Mouse (Mus musculus) forebrain, embryonic 10.5 days (tissue): ENCODE data around the gene Trhr2. TPM values are rescaled to one million over a fixed set of nuclear protein-coding genes. Genes with fewer than 3 reads are reported as not detected.

Experiments used
- DNase-seq: peaks from one replicate; pipeline ENCODE4 v3.0.0-alpha.2; 2017; ENCODE audit warnings: low spot score; ENCODE audit errors: extremely low spot score
- H3K27ac ChIP-seq: fragments of 300-500 bp; sonication (generic); 2 replicates; pipeline ENCODE4 v1.5.1; 2016; ENCODE audit warnings: mild to moderate bottlenecking
- H3K27me3 ChIP-seq: fragments of 300-500 bp; sonication (generic); 2 replicates; pipeline ENCODE4 v1.6.1; 2016; ENCODE audit warnings: mild to moderate bottlenecking; ENCODE audit not compliant: poor library complexity, severe bottlenecking
- H3K36me3 ChIP-seq: fragments of 300-500 bp; sonication (generic); replicated peaks from 2 replicates; pipeline ENCODE4 v1.6.1; 2016; ENCODE audit warnings: mild to moderate bottlenecking, moderate library complexity
- H3K4me1 ChIP-seq: fragments of 300-500 bp; sonication (generic); 2 replicates; pipeline ENCODE4 v1.6.1; 2016
- H3K4me3 ChIP-seq: fragments of 300-500 bp; sonication (generic); 2 replicates; pipeline ENCODE4 v1.5.1; 2016; ENCODE audit warnings: mild to moderate bottlenecking, moderate library complexity
- H3K9me3 ChIP-seq: fragments of 300-500 bp; sonication (generic); 2 replicates; pipeline ENCODE4 v1.6.1; 2016; ENCODE audit warnings: mild to moderate bottlenecking, moderate library complexity
- WGBS: fragments of 180-500 bp; shearing (Covaris S2); methylation state at CpG from one replicate; pipeline ENCODE4 v1.1.7; 2016; 5-methylcytosine and 5-hydroxymethylcytosine counted together
- polyA plus RNA-seq: library from polyadenylated mRNA; unstranded; fragments of >200 nt; fragmentation: Nextera tagmentation; extraction: Ambion mirVana; gene quantifications from 2 replicates; pipeline ENCODE4 v1.2.1, GENCODE M21; 2016

Gene Trhr2
- polyA plus RNA-seq, 1 experiment from 2014 or later = not detected

GRCm38 (mm10) chr8:122349357-122350297 is 10.9 kb downstream of the Trhr2 start:
- Histone ChIP-seq H3K4me3 (no peak overlapping the region), H3K9me3 (no peaks in the 10 kb centered on the region), H3K27ac (no peak overlapping the region), H3K36me3 (no peaks in the 10 kb centered on the region), H3K4me1 (peaks cover 32% of the 10 kb centered on the region), H3K27me3 (peaks cover 54% of the 10 kb centered on the region)
- 47% methylated on average over 15 of the region's 15 CpGs for WGBS
- no peak for DNase-seq

DNA sequence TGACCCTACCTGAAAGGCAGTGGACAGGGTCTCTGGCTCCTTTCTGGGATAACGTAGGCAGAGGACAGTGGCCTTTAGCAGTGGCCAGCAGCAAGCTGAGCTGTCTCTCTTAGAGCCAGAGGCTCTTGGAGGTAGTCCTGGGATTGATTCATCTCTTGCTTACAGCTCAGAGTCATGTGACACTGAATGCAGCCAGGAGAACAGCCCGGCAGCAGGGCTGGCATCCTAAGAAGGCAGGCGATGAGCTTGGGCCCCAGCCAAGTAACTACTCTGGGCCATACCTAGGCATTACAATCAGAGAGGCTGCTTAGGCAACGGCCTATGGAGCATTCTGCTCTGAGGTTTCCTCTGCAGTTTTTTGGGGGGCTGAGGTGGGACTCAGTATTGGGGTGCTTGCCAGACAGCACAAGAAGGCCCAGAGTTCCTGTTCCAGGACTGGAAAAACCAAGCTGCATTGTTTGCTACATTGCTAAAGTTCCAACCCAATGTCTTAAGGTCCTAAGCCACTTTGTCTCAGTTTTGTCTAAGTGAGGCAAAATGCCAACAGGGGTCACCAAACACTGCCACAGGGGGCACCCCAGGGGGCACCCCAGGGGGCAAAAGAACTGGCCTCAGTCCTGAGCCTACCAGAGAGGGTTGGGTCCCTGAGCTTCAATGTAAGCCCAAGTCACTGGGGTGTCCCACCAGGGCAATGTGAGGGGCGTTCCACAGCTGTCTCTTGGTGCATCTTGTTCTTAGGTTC is 12.6 kb downstream of the Trhr2 start:
- H3K4me1 ChIP-seq = peaks cover 48% of the 10 kb centered on the region
- WGBS = 81% methylated on average over 5 of the region's 5 CpGs

DNA sequence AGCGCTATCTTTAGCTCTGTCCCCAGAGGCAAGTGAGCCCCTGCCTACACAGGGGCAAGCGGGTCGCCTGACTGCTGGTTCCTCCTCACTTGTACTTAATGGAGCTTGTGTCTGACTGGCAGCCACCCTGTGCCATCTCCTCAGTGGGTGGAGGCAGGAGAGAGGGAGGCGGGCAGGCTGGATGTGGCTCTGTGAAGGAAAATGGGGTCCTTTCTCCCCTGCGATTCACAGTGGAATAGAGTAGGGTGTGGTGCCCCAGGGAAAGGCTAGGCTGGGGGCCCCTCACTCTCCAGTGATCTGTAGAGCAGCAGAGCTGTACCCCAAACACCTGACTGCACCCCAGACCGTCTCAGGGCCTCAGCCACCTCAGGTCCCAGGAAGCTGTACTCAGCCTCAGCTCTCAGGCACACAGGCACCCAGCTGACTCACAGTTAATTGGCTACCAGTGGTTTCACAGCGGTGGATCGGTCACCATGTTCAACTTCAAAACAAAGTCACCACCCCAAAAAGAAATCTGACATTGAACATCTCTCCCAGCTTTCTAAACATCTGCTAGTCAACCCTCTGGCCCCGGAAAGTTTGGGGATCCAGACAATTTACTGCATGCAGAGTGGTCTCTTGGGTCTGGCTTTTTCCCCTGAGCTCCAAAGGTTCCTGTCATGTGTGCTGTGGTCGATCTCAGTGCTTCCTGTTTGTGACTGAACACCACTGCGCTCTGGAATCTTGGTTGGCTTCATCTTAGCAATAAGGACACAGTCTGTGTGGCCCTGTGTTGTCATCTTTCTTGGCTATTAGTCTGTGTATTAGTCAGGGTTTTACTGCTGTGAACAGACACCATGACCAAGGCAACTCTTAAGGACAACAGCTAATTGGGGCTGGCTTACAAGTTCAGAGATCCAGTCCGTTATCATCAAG is 15.1 kb downstream of the Trhr2 start:
- 59% methylated on average over 12 of the region's 12 CpGs for WGBS
- peaks cover 81% of the 10 kb centered on the region for H3K27me3 ChIP-seq

More for the DNA sequence above, 12.6 kb downstream of the Trhr2 start:
- no peaks in the 10 kb centered on the region for H3K9me3 ChIP-seq
- H3K36me3 ChIP-seq = no peaks in the 10 kb centered on the region
- peaks cover 71% of the 10 kb centered on the region for H3K27me3 ChIP-seq
- H3K27ac ChIP-seq = no peak overlapping the region
- no peak overlapping the region for H3K4me3 ChIP-seq
- no peak for DNase-seq

DNA sequence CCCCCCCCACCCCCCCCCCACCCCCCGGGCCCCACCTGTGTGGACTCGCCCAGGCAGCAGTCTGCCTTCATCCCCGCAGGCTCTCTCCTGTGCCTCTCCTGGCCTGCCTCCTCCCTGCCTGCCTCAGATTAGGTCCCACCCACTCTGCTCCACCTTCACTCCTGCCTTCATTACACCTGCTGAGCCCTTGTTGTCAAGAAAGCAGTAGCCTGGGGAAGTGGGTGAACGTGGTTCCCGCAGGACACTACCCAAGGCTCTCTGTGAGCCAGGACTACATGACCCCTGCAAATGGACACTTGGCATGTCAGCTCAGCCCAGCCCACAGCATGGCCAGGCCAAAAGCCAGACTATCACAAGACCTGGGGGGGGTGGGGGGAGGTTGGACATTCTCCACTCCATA is 16.3 kb downstream of the Trhr2 start:
- 0% methylated on average over 2 of the region's 5 CpGs for WGBS
- Histone ChIP-seq H3K27me3 (peaks cover 84% of the 10 kb centered on the region), H3K4me1 (peaks cover 28% of the 10 kb centered on the region), H3K9me3 (no peaks in the 10 kb centered on the region), H3K36me3 (no peaks in the 10 kb centered on the region), H3K4me3 (peak overlapping the region; percentile 49; the same call in 1 of the 2 replicates), H3K27ac (no peak overlapping the region; the same call in 1 of the 2 replicates)
- DNase-seq = no peak

More for the DNA sequence above, 15.1 kb downstream of the Trhr2 start:
- H3K4me3 ChIP-seq = no peak overlapping the region
- no peaks in the 10 kb centered on the region for H3K36me3 ChIP-seq
- H3K9me3 ChIP-seq = no peaks in the 10 kb centered on the region
- H3K27ac ChIP-seq = no peak overlapping the region
- H3K4me1 ChIP-seq = peaks cover 41% of the 10 kb centered on the region
- DNase-seq = no peak

DNA sequence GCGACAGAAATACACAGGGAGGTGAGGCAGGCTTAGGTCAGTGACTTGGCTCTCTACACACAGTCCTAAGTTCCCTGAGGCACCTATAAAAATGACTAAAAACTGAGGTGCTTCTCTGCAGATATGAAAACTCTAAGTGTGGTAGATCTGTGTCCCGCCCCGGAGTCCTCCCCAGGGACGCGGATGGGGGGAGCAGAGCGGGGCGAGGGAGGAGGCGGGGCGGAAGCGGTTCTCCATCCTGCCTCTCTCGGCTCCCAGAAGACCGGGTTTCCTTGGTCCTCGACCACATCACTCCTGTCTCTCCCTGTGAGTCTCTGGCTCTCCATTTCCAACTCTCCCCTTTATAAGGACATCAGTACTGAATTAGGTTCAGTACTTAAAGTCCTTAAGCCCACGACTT is 16.8 kb downstream of the Trhr2 start:
- H3K27me3 ChIP-seq = peaks cover 84% of the 10 kb centered on the region
- no peak overlapping the region; the same call in 1 of the 2 replicates for H3K27ac ChIP-seq
- no peaks in the 10 kb centered on the region for H3K36me3 ChIP-seq
- DNase-seq = no peak
- H3K4me1 ChIP-seq = peaks cover 28% of the 10 kb centered on the region
- peak overlapping the region; percentile 49 for H3K4me3 ChIP-seq
- no peaks in the 10 kb centered on the region for H3K9me3 ChIP-seq
- under 1% methylated on average over 14 of the region's 14 CpGs for WGBS

DNA sequence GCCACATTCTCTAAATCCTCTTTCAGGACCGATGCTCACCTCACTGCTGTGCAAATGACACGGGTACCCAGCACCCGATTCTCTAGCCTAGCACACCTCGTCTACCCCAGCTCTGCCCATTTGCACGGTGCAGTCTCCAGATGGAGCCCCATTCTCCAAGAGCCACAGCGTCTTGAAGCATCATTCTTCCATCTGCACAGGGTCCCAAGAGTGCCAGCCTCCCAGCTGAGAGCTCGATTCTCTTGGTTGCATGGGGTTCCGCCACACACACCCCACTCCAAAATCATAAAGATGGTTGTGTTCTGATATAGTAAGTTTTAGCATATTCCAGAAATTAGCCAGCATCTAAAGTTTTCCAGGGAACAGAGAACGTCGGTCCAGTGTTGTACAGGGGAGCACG is 17.2 kb downstream of the Trhr2 start:
- Histone ChIP-seq H3K27ac (no peak overlapping the region), H3K4me3 (peak overlapping the region; percentile 49), H3K27me3 (peaks cover 84% of the 10 kb centered on the region), H3K36me3 (no peaks in the 10 kb centered on the region), H3K9me3 (no peaks in the 10 kb centered on the region), H3K4me1 (peaks cover 28% of the 10 kb centered on the region)
- WGBS = 3% methylated on average over 11 of the region's 11 CpGs
- DNase-seq = no peak

GRCm38 (mm10) chr8:122342806-122343209 is 17.7 kb downstream of the Trhr2 start:
- Histone ChIP-seq H3K27ac (no peak overlapping the region), H3K4me1 (peaks cover 28% of the 10 kb centered on the region), H3K4me3 (peak overlapping the region; percentile 49), H3K27me3 (peaks cover 84% of the 10 kb centered on the region), H3K9me3 (no peaks in the 10 kb centered on the region), H3K36me3 (no peaks in the 10 kb centered on the region)
- WGBS = 6% methylated on average over 9 of the region's 9 CpGs
- DNase-seq = no peak

DNA sequence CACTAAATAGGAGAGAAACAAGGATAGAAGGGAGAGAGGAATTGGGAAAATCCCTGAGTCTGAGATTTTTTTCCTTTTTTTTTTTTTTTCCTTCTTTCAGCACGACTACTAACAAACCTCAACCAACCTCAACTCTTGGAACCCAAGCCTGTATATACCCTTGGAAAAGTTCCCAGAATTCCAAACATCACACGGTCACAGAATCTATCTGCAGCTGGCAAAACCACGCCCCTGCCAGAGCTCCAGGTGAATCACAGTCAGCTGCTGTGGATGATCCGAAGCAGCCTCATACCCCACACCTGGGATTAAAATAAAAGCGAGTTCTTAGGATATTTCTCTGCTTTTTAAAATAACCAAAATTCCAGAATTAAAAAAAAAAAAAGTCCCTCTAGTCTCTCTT is 18.2 kb downstream of the Trhr2 start:
- Histone ChIP-seq H3K4me1 (peaks cover 28% of the 10 kb centered on the region), H3K9me3 (no peaks in the 10 kb centered on the region), H3K4me3 (no peak overlapping the region), H3K27ac (no peak overlapping the region), H3K36me3 (no peaks in the 10 kb centered on the region), H3K27me3 (peaks cover 86% of the 10 kb centered on the region)
- 60% methylated on average over 5 of the region's 5 CpGs for WGBS
- DNase-seq = no peak

- H3K4me3 ChIP-seq = no peak overlapping the region
Observed at GRCm38 (mm10) chr8:122341790-122342189, 18.8 kb downstream of the Trhr2 start.

DNA sequence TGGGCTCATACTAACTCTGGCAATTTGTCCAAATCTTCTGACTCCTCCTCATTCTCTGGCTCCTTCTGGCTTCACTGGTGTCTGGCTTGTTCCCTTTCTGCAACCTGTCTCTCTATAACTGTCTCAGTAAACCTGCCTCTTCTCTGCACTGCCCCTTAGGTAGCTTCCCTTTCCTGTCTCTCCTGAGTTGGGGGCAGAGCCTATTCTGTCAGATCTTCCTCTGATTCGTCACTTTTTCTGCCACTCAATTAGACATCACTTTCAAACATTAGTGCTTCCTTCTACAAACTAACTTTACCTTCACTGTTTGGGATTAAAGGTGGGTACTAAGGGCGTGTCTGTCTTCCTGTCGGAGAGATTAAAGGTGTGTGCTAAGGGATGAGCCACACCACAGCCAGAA is 19.8 kb downstream of the Trhr2 start:
- DNase-seq = no peak
- WGBS = 85% methylated on average over 3 of the region's 3 CpGs
- Histone ChIP-seq H3K27me3 (peaks cover 100% of the 10 kb centered on the region), H3K36me3 (no peaks in the 10 kb centered on the region), H3K4me3 (no peak overlapping the region), H3K4me1 (peaks cover 41% of the 10 kb centered on the region), H3K9me3 (no peaks in the 10 kb centered on the region), H3K27ac (no peak overlapping the region)

More at GRCm38 (mm10) chr8:122341790-122342189, 18.8 kb downstream of the Trhr2 start:
- no peak for DNase-seq
- no peaks in the 10 kb centered on the region for H3K36me3 ChIP-seq
- peaks cover 31% of the 10 kb centered on the region for H3K4me1 ChIP-seq
- H3K27ac ChIP-seq = no peak overlapping the region
- 87% methylated on average over 6 of the region's 6 CpGs for WGBS
- H3K9me3 ChIP-seq = no peaks in the 10 kb centered on the region
- peaks cover 92% of the 10 kb centered on the region for H3K27me3 ChIP-seq

- no peak overlapping the region for H3K27ac ChIP-seq
- no peaks in the 10 kb centered on the region for H3K9me3 ChIP-seq
- H3K27me3 ChIP-seq = peaks cover 100% of the 10 kb centered on the region
- DNase-seq = no peak
- H3K4me3 ChIP-seq = no peak overlapping the region
- H3K36me3 ChIP-seq = peaks cover 5% of the 10 kb centered on the region; the same call in 1 of the 2 replicates
- H3K4me1 ChIP-seq = peaks cover 35% of the 10 kb centered on the region
- 42% methylated on average over 6 of the region's 6 CpGs for WGBS
Observed at GRCm38 (mm10) chr8:122338852-122339251, 21.7 kb downstream of the Trhr2 start.
